Mouse (Mus musculus): Measurements from ENCODE around the gene Adamtsl1.

Adamtsl1 gene

GRCm38 (mm10) chr4:86425581-86425980, 911.6 kb downstream of the Adamtsl1 start:
- DNase-seq = no peak

GRCm38 (mm10) chr4:86426549-86426948, 912.6 kb downstream of the Adamtsl1 start:
- no peak for DNase-seq

GRCm38 (mm10) chr4:86427312-86427711, 913.3 kb downstream of the Adamtsl1 start:
- no peak for DNase-seq

- no peak for DNase-seq
These were observed 914.2 kb downstream of the Adamtsl1 start for GRCm38 (mm10) chr4:86428091-86428745.

GRCm38 (mm10) chr4:86435631-86436030, 921.7 kb downstream of the Adamtsl1 start:
- DNase-seq = no peak

GRCm38 (mm10) chr4:86436336-86436735, 922.4 kb downstream of the Adamtsl1 start:
- no peak for DNase-seq

GRCm38 (mm10) chr4:86450468-86450867, 936.5 kb downstream of the Adamtsl1 start:
- DNase-seq = no peak

- DNase-seq = no peak
These were observed 950.8 kb downstream of the Adamtsl1 start for GRCm38 (mm10) chr4:86464808-86465207.

Data from kidney, postnatal 10 days (tissue).